Mouse (Mus musculus): ENCODE data around the gene Bcl2l12.

The Bcl2l12 gene

GRCm38 (mm10) chr7:44986879-44987718, 11.4 kb downstream of the Bcl2l12 start:
- no peak for DNase-seq (ENCODE audit: low spot score)

GRCm38 (mm10) chr7:44986192-44986878, 12.2 kb downstream of the Bcl2l12 start, which contains the start of gene Prmt1:
Gene Prmt1, minus strand, starts transcription at chr7:44986568.
- peak; percentile 98 for DNase-seq (ENCODE audit: low spot score)

- peak; percentile 78 for DNase-seq (ENCODE audit: low spot score)
Measured at GRCm38 (mm10) chr7:44985595-44986191, 12.8 kb downstream of the Bcl2l12 start.

GRCm38 (mm10) chr7:44984833-44985164, 13.7 kb downstream of the Bcl2l12 start:
- no peak for DNase-seq (ENCODE audit: low spot score)

GRCm38 (mm10) chr7:44983944-44984832, 14.3 kb downstream of the Bcl2l12 start:
- no peak for DNase-seq (ENCODE audit: low spot score)

- DNase-seq (ENCODE audit: low spot score), result peak; percentile 83
Measured at GRCm38 (mm10) chr7:44983085-44983484, 15.4 kb downstream of the Bcl2l12 start.

GRCm38 (mm10) chr7:44981539-44981938, 17.0 kb downstream of the Bcl2l12 start:
- no peak for DNase-seq (ENCODE audit: low spot score)

- DNase-seq (ENCODE audit: low spot score), result no peak
Measured at GRCm38 (mm10) chr7:44978300-44978699, 20.2 kb downstream of the Bcl2l12 start.

GRCm38 (mm10) chr7:44975117-44975419, 23.4 kb downstream of the Bcl2l12 start:
- no peak for DNase-seq (ENCODE audit: low spot score)

- peak; percentile 93 for DNase-seq (ENCODE audit: low spot score)
Measured at GRCm38 (mm10) chr7:44974383-44975116, 24.0 kb downstream of the Bcl2l12 start, which contains the start of gene Cpt1c. Gene Cpt1c, minus strand, starts transcription at chr7:44974851.

- DNase-seq (ENCODE audit: low spot score), result peak; percentile 28
Measured at GRCm38 (mm10) chr7:44973415-44974130, 24.9 kb downstream of the Bcl2l12 start.

GRCm38 (mm10) chr7:44971142-44971541, 27.4 kb downstream of the Bcl2l12 start:
- no peak for DNase-seq (ENCODE audit: low spot score)

- no peak for DNase-seq (ENCODE audit: low spot score)
Measured at GRCm38 (mm10) chr7:44970231-44970691, 28.3 kb downstream of the Bcl2l12 start.

GRCm38 (mm10) chr7:44966638-44967037, 31.9 kb downstream of the Bcl2l12 start:
- DNase-seq (ENCODE audit: low spot score), result no peak

- no peak for DNase-seq (ENCODE audit: low spot score)
Measured at GRCm38 (mm10) chr7:44965975-44966374, 32.5 kb downstream of the Bcl2l12 start.

GRCm38 (mm10) chr7:44964990-44965389, 33.5 kb downstream of the Bcl2l12 start:
- no peak for DNase-seq (ENCODE audit: low spot score)

GRCm38 (mm10) chr7:44962831-44963230, 35.7 kb downstream of the Bcl2l12 start:
- no peak for DNase-seq (ENCODE audit: low spot score)

GRCm38 (mm10) chr7:44962337-44962736, 36.2 kb downstream of the Bcl2l12 start:
- no peak for DNase-seq (ENCODE audit: low spot score)

- no peak for DNase-seq (ENCODE audit: low spot score)
Measured at GRCm38 (mm10) chr7:44960512-44960910, 38.0 kb downstream of the Bcl2l12 start.

GRCm38 (mm10) chr7:44959874-44960511, 38.5 kb downstream of the Bcl2l12 start:
- DNase-seq (ENCODE audit: low spot score), result peak; percentile 40
